Mouse (Mus musculus) limb, embryonic 11.5 days (tissue): ENCODE measurements at regions not wholly inside any gene's neighbourhood (a gene's known extent, or its start where the extent isn't known, plus 50 kb on each side); places are given as distances from the start of the nearest gene placed in this dataset.

Source experiments
- ATAC-seq: fragments of 200-750 bp; cut with Nextera tagmentation; 2 replicates; pipeline ENCODE4 v1.8.0; 2017; ENCODE audit warnings: low read depth; ENCODE audit not compliant: insufficient number of reproducible peaks, low FRiP score, low TSS enrichment
- DNase-seq: peaks from one replicate; pipeline ENCODE4 v3.0.0-alpha.2; 2015; ENCODE audit warnings: low spot score
- H3K27ac ChIP-seq: fragments of 300-500 bp; sonication (generic); replicated peaks from 2 replicates; pipeline ENCODE4 v1.5.1; 2014; ENCODE audit warnings: low read depth, mild to moderate bottlenecking, low read length
- H3K27me3 ChIP-seq: fragments of 300-500 bp; sonication (generic); 2 replicates; pipeline ENCODE4 v1.6.1; 2014; ENCODE audit warnings: mild to moderate bottlenecking, low read length, mixed read lengths; ENCODE audit not compliant: control insufficient read depth, insufficient read depth
- H3K36me3 ChIP-seq: fragments of 300-500 bp; sonication (generic); 2 replicates; pipeline ENCODE4 v1.6.1; 2014; ENCODE audit warnings: mild to moderate bottlenecking, low read length, moderate library complexity, mixed read lengths; ENCODE audit not compliant: control insufficient read depth, insufficient read depth
- H3K4me1 ChIP-seq: fragments of 300-500 bp; sonication (generic); 2 replicates; pipeline ENCODE4 v1.6.1; 2014; ENCODE audit warnings: low read length, mixed read lengths; ENCODE audit not compliant: control insufficient read depth, insufficient read depth
- H3K4me2 ChIP-seq: fragments of 300-500 bp; sonication (generic); 2 replicates; pipeline ENCODE4 v1.6.1; 2014; ENCODE audit warnings: low read depth, mild to moderate bottlenecking, moderate library complexity; ENCODE audit not compliant: severe bottlenecking
- H3K4me3 ChIP-seq: fragments of 300-500 bp; sonication (generic); 2 replicates; pipeline ENCODE4 v1.5.1; 2014; ENCODE audit warnings: low read depth, low read length
- H3K9ac ChIP-seq: fragments of 300-500 bp; sonication (generic); 2 replicates; pipeline ENCODE4 v1.6.1; 2014; ENCODE audit warnings: mild to moderate bottlenecking, low read length
- H3K9me3 ChIP-seq: fragments of 300-500 bp; sonication (generic); 2 replicates; pipeline ENCODE4 v1.6.1; 2016; ENCODE audit warnings: low read length; ENCODE audit not compliant: control insufficient read depth
- WGBS: fragments of 180-500 bp; shearing (Covaris S2); extraction: QIAGEN DNeasy Blood & Tissue Kit; methylation state at CpG from one replicate; pipeline ENCODE4 v1.1.7; 2014; 5-methylcytosine and 5-hydroxymethylcytosine counted together

- Histone ChIP-seq H3K9me3 (no peaks in the 10 kb centered on the region), H3K27ac (no peak overlapping the region), H3K9ac (no peak overlapping the region), H3K4me2 (no peak overlapping the region), H3K27me3 (no peaks in the 10 kb centered on the region), H3K4me1 (0 out of 2 replicates have a peak, but pooled peaks cover 2% of the 10 kb centered on the region), H3K4me3 (no peak overlapping the region), H3K36me3 (no peaks in the 10 kb centered on the region)
- ATAC-seq (no peak), DNase-seq (peak; percentile 24)
- WGBS = 28% methylated on average over 7 of the region's 7 CpGs
Measured at GRCm38 (mm10) chr2:17811943-17812670, 80.8 kb upstream of the Nebl start.
